Mouse (Mus musculus) forebrain, embryonic 10.5 days (tissue): ENCODE measurements around the gene Ctsh. TPM values are rescaled to one million over a fixed set of nuclear protein-coding genes. Genes with fewer than 3 reads are reported as not detected.
"Not testable (repeated sequence)": the region's sequence is repeated elsewhere in the genome, so short reads cannot be mapped to it uniquely, and the experiment has no call there.

Source experiments
- DNase-seq: peaks from one replicate; pipeline ENCODE4 v3.0.0-alpha.2; 2017; ENCODE audit warnings: low spot score; ENCODE audit errors: extremely low spot score
- H3K27ac ChIP-seq: fragments of 300-500 bp; sonication (generic); 2 replicates; pipeline ENCODE4 v1.5.1; 2016; ENCODE audit warnings: mild to moderate bottlenecking
- H3K27me3 ChIP-seq: fragments of 300-500 bp; sonication (generic); 2 replicates; pipeline ENCODE4 v1.6.1; 2016; ENCODE audit warnings: mild to moderate bottlenecking; ENCODE audit not compliant: poor library complexity, severe bottlenecking
- H3K36me3 ChIP-seq: fragments of 300-500 bp; sonication (generic); replicated peaks from 2 replicates; pipeline ENCODE4 v1.6.1; 2016; ENCODE audit warnings: mild to moderate bottlenecking, moderate library complexity
- H3K4me1 ChIP-seq: fragments of 300-500 bp; sonication (generic); 2 replicates; pipeline ENCODE4 v1.6.1; 2016
- H3K4me3 ChIP-seq: fragments of 300-500 bp; sonication (generic); 2 replicates; pipeline ENCODE4 v1.5.1; 2016; ENCODE audit warnings: mild to moderate bottlenecking, moderate library complexity
- H3K9me3 ChIP-seq: fragments of 300-500 bp; sonication (generic); 2 replicates; pipeline ENCODE4 v1.6.1; 2016; ENCODE audit warnings: mild to moderate bottlenecking, moderate library complexity
- WGBS: fragments of 180-500 bp; shearing (Covaris S2); methylation state at CpG from one replicate; pipeline ENCODE4 v1.1.7; 2016; 5-methylcytosine and 5-hydroxymethylcytosine counted together
- polyA plus RNA-seq: library from polyadenylated mRNA; unstranded; fragments of >200 nt; fragmentation: Nextera tagmentation; extraction: Ambion mirVana; gene quantifications from 2 replicates; pipeline ENCODE4 v1.2.1, GENCODE M21; 2016

The Ctsh gene
- polyA plus RNA-seq, 1 experiment from 2014 or later = 6.0 TPM

- 81% methylated on average over 2 of the region's 2 CpGs for WGBS
- Histone ChIP-seq H3K27me3 (no peaks in the 10 kb centered on the region), H3K36me3 (no peaks in the 10 kb centered on the region), H3K27ac (no peak overlapping the region), H3K9me3 (no peaks in the 10 kb centered on the region), H3K4me1 (no peaks in the 10 kb centered on the region), H3K4me3 (no peak overlapping the region)
- DNase-seq = no peak
These were observed 13.4 kb downstream of the Ctsh start for GRCm38 (mm10) chr9:90067341-90067740.

GRCm38 (mm10) chr9:90068786-90069185 lies 14.8 kb downstream of the Ctsh start:
- Histone ChIP-seq H3K4me1 (no peaks in the 10 kb centered on the region), H3K36me3 (no peaks in the 10 kb centered on the region), H3K27me3 (no peaks in the 10 kb centered on the region), H3K9me3 (no peaks in the 10 kb centered on the region), H3K4me3 (no peak overlapping the region), H3K27ac (no peak overlapping the region)
- DNase-seq = no peak
- 87% methylated on average over 6 of the region's 6 CpGs for WGBS

DNA sequence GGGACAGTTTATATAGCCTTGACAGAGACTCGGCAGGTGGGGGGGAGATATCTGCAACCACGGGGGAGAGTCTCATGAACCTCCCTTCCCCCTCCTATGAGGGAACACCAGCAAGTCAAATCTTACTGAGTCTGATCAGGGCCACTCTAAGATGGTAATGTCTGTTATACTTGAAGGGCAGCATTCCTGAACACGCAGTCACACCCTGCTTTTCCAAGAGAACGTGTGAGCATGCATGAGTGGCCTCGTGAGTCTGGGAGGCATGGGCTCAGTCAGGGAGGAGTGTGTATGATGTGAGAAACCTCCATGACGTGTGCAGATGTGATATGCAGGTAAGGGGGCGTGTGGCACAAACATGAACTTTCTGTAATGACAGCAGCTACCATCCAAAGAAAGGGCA lies 15.5 kb downstream of the Ctsh start:
- H3K36me3 ChIP-seq = no peaks in the 10 kb centered on the region
- no peaks in the 10 kb centered on the region for H3K27me3 ChIP-seq
- no peak overlapping the region for H3K4me3 ChIP-seq
- H3K9me3 ChIP-seq = no peaks in the 10 kb centered on the region
- no peak for DNase-seq
- H3K27ac ChIP-seq = no peak overlapping the region
- no peaks in the 10 kb centered on the region for H3K4me1 ChIP-seq
- 79% methylated on average over 7 of the region's 7 CpGs for WGBS

DNA sequence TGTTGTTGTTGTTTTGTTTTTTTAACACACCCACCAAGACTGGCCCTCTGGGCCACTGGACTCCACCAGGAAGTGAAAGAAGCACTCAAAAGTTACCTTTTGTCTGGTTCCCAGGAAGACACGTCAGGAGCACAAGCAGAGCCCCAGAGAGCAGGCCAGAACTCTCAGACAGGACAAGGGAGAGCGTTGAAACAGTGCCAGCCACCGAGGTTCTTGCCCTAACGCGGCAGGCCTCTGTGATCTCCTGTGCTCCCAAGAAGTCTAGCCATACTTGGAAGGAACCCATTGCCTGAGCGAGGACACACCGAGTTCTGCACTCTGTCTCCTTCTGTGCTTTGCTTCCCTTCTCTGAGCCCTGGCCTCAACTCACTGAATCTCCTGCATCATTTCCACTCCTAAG lies 16.2 kb downstream of the Ctsh start:
- no peak for DNase-seq

GRCm38 (mm10) chr9:90075336-90075735 lies 21.4 kb downstream of the Ctsh start:
- Histone ChIP-seq H3K4me3 (no peak overlapping the region), H3K4me1 (no peaks in the 10 kb centered on the region)

More for the DNA sequence above, 16.2 kb downstream of the Ctsh start:
- H3K27ac ChIP-seq = no peak overlapping the region
- H3K27me3 ChIP-seq = no peaks in the 10 kb centered on the region
- H3K4me3 ChIP-seq = no peak overlapping the region
- H3K9me3 ChIP-seq = no peaks in the 10 kb centered on the region
- H3K36me3 ChIP-seq = no peaks in the 10 kb centered on the region
- 89% methylated on average over 7 of the region's 7 CpGs for WGBS
- H3K4me1 ChIP-seq = no peaks in the 10 kb centered on the region

GRCm38 (mm10) chr9:90076131-90076530 lies 22.2 kb downstream of the Ctsh start:
- H3K27me3 ChIP-seq = no peaks in the 10 kb centered on the region
- no peak overlapping the region for H3K4me3 ChIP-seq
- H3K9me3 ChIP-seq = no peaks in the 10 kb centered on the region
- no peak for DNase-seq
- H3K27ac ChIP-seq = no peak overlapping the region
- no peaks in the 10 kb centered on the region for H3K4me1 ChIP-seq
- WGBS = 88% methylated on average over 5 of the region's 5 CpGs
- H3K36me3 ChIP-seq = no peaks in the 10 kb centered on the region

More at GRCm38 (mm10) chr9:90075336-90075735, 21.4 kb downstream of the Ctsh start:
- no peaks in the 10 kb centered on the region for H3K9me3 ChIP-seq
- H3K27me3 ChIP-seq = no peaks in the 10 kb centered on the region
- H3K36me3 ChIP-seq = no peaks in the 10 kb centered on the region
- H3K27ac ChIP-seq = no peak overlapping the region
- 89% methylated on average over 4 of the region's 4 CpGs for WGBS
- no peak for DNase-seq

- no peak overlapping the region for H3K27ac ChIP-seq
- H3K4me3 ChIP-seq = no peak overlapping the region
- 48% methylated on average over 8 of the region's 8 CpGs for WGBS
- H3K27me3 ChIP-seq = no peaks in the 10 kb centered on the region
- peak; percentile 51 for DNase-seq
- no peaks in the 10 kb centered on the region for H3K36me3 ChIP-seq
- H3K4me1 ChIP-seq = no peaks in the 10 kb centered on the region
- no peaks in the 10 kb centered on the region for H3K9me3 ChIP-seq
These were observed 23.0 kb downstream of the Ctsh start for GRCm38 (mm10) chr9:90076849-90077461.

DNA sequence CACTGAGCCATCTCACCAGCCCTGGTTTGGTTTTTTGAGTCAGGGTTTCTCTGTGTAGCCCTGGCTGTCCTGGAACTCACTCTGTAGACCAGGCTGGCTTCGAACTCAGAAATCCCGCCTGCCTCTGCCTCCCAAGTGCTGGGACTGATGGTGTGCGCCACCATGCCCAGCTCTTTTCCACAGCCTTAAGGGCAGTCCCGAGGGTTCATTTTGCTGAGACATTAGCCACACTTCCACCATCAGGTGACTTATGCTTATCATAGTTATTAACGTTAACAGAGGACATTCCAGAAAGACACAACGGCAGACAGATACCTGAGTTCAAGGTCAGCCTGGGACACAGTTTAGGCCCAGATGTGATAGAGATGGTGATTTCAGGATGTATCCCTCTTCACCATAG lies 28.0 kb downstream of the Ctsh start:
- 89% methylated on average over 6 of the region's 6 CpGs for WGBS
- peaks cover 18% of the 10 kb centered on the region for H3K36me3 ChIP-seq
- H3K4me3 ChIP-seq, H3K4me1 ChIP-seq, H3K27me3 ChIP-seq, H3K9me3 ChIP-seq, DNase-seq, H3K27ac ChIP-seq: not testable (repeated sequence)

- 100% methylated on average over 1 of the region's 1 CpGs for WGBS
- Histone ChIP-seq H3K36me3 (peaks cover 24% of the 10 kb centered on the region), H3K27me3 (no peaks in the 10 kb centered on the region), H3K27ac (no peak overlapping the region), H3K4me1 (no peaks in the 10 kb centered on the region), H3K9me3 (no peaks in the 10 kb centered on the region), H3K4me3 (no peak overlapping the region)
- no peak for DNase-seq
These were observed 29.0 kb downstream of the Ctsh start for GRCm38 (mm10) chr9:90082992-90083391.

GRCm38 (mm10) chr9:90084152-90084551 lies 30.2 kb downstream of the Ctsh start:
- Histone ChIP-seq H3K4me1 (no peaks in the 10 kb centered on the region), H3K4me3 (no peak overlapping the region), H3K27ac (no peak overlapping the region), H3K36me3 (peaks cover 35% of the 10 kb centered on the region), H3K9me3 (no peaks in the 10 kb centered on the region), H3K27me3 (no peaks in the 10 kb centered on the region)
- 90% methylated on average over 3 of the region's 3 CpGs for WGBS
- DNase-seq = no peak

- Histone ChIP-seq H3K4me3 (no peak overlapping the region), H3K36me3 (peaks cover 43% of the 10 kb centered on the region), H3K4me1 (no peaks in the 10 kb centered on the region), H3K27ac (no peak overlapping the region), H3K27me3 (no peaks in the 10 kb centered on the region), H3K9me3 (no peaks in the 10 kb centered on the region)
- 90% methylated on average over 8 of the region's 8 CpGs for WGBS
- no peak for DNase-seq
These were observed 31.0 kb downstream of the Ctsh start for GRCm38 (mm10) chr9:90084766-90085468.

- no peak overlapping the region for H3K27ac ChIP-seq
- H3K4me1 ChIP-seq = no peaks in the 10 kb centered on the region
- 88% methylated on average over 2 of the region's 2 CpGs for WGBS
- H3K27me3 ChIP-seq = no peaks in the 10 kb centered on the region
- H3K4me3 ChIP-seq = no peak overlapping the region
- H3K9me3 ChIP-seq = no peaks in the 10 kb centered on the region
- DNase-seq = no peak
- H3K36me3 ChIP-seq = peaks cover 68% of the 10 kb centered on the region
These were observed 34.0 kb downstream of the Ctsh start for GRCm38 (mm10) chr9:90087906-90088485.

GRCm38 (mm10) chr9:90089339-90090104 lies 35.6 kb downstream of the Ctsh start:
- DNase-seq = no peak
- no peaks in the 10 kb centered on the region for H3K4me1 ChIP-seq
- H3K27ac ChIP-seq = no peak overlapping the region
- no peaks in the 10 kb centered on the region for H3K27me3 ChIP-seq
- peaks cover 78% of the 10 kb centered on the region for H3K36me3 ChIP-seq
- WGBS = 95% methylated on average over 6 of the region's 6 CpGs
- no peak overlapping the region for H3K4me3 ChIP-seq
- H3K9me3 ChIP-seq = no peaks in the 10 kb centered on the region
